Mouse (Mus musculus): Measurements from ENCODE around the gene Tbc1d12.

Tbc1d12 gene

GRCm38 (mm10) chr19:38836438-38837170 lies at the start of gene Tbc1d12:
Tbc1d12 (plus strand) TSS chr19:38836579.
- under 1% methylated on average over 90 of the region's 101 CpGs for WGBS

GRCm38 (mm10) chr19:38787756-38788155 lies 48.6 kb upstream of the Tbc1d12 start:
- WGBS: 59% methylated on average over 6 of the region's 6 CpGs

- whole genome bisulfite sequencing: 45% methylated on average over 7 of the region's 7 CpGs
Observed at GRCm38 (mm10) chr19:38793563-38794045, 42.8 kb upstream of the Tbc1d12 start.

DNA sequence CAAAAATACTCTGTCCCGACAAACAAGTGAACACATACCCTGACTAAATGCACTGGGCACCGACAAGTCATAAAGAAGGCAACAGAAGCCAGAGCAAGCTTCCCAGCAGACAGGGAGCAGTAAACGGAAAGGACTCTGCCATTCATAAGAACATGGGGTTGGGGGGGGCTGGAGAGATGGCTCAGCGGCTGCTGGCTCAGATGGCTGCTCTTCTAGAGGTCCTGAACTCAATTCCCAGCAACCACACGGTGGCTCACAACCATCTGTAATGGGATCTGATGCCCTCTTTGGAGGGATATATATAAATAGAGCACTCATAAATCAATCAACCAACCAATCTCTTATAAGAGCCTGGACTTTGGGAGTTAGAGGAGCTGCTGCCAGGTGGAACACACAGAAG lies 39.8 kb upstream of the Tbc1d12 start:
- WGBS: 86% methylated on average over 5 of the region's 5 CpGs

- 63% methylated on average over 1 of the region's 1 CpGs for WGBS
Observed at GRCm38 (mm10) chr19:38798291-38798690, 38.1 kb upstream of the Tbc1d12 start.

DNA sequence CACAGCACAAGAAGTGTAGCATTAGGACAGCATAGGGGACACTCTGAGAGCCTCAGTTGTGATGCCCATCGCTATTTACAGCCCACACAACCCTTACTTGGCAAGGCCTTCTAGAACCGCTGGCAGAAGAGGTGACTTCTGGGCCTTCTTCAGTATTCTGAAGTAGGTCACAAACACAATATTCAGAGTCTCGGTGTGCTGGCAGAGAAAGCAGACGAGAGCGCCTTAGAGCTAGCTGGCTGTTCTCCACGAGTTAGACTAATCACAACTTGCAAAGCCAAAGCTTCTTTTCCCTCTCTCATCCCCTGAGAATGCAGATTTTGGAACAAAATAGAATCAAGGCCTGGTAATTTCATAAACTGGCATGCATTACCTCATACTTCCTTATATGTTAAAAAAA lies 37.6 kb upstream of the Tbc1d12 start:
- 39% methylated on average over 6 of the region's 6 CpGs for WGBS

GRCm38 (mm10) chr19:38818191-38818590 lies 18.2 kb upstream of the Tbc1d12 start:
- WGBS: 28% methylated on average over 8 of the region's 8 CpGs

GRCm38 (mm10) chr19:38818766-38819426 lies 17.5 kb upstream of the Tbc1d12 start, which contains the start of gene Noc3l:
Noc3l (minus strand) TSS chr19:38819237.
- under 1% methylated on average over 38 of the region's 38 CpGs for WGBS

DNA sequence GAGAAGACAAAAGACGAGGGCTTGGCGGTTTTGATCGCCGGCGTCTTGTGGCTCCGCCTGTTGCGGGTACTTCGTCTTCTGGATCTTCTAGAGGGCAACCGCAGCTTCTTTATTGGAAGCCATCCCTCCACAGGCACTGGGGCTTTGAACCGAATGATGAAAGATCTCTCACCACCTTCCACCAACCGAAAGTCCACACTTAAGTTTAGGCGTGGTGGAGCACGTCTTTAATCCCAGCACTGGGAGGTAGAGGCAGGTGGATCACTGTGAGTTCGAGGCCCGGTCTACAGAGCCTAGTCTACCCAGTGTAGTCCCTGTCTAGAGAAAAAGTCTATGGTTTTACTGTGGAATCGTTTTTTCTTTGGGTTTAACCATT lies 17.0 kb upstream of the Tbc1d12 start:
- WGBS: 10% methylated on average over 16 of the region's 16 CpGs

- 88% methylated on average over 4 of the region's 4 CpGs for WGBS
Observed at GRCm38 (mm10) chr19:38820186-38820804, 16.1 kb upstream of the Tbc1d12 start.

DNA sequence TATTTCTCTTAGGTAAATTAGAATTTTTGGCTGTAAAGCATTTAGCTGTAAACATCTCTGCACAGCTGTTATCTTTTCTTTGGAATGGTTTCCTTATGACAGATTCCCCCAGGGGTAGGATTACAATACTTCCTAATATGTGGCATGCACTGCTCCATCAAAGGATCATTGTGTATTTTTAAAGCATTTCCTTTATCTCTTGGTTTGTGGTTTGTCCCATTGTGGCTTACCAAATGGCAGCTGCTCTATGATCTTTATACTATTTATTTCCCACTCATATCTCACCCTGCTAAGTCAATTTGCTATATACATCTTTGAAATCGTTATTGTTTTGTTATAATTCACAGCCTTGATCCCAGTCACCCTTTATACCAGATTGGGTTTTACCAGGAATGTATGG lies 3.2 kb upstream of the Tbc1d12 start:
- WGBS: 70% methylated on average over 1 of the region's 1 CpGs

DNA sequence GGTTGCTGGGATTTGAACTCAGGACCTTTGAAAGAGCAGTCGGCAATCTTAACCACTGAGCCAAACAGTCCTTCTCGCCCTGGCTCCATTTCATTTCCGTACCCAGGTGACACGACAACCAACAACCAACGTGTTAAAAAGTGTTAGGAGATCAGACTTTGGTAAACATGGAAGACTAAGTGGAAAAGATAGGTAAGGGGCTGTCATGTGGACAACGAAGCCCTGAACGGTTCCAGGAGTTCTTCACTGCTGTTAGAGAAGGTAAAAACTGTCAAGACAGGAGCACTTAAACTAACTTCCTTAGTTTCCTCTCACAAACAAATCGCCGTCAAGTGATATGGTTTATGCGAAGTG lies 318 bp upstream of the Tbc1d12 start:
- 19% methylated on average over 10 of the region's 10 CpGs for WGBS

- under 1% methylated on average over 53 of the region's 54 CpGs for WGBS
Observed at GRCm38 (mm10) chr19:38837171-38837641, 827 bp downstream of the Tbc1d12 start.

DNA sequence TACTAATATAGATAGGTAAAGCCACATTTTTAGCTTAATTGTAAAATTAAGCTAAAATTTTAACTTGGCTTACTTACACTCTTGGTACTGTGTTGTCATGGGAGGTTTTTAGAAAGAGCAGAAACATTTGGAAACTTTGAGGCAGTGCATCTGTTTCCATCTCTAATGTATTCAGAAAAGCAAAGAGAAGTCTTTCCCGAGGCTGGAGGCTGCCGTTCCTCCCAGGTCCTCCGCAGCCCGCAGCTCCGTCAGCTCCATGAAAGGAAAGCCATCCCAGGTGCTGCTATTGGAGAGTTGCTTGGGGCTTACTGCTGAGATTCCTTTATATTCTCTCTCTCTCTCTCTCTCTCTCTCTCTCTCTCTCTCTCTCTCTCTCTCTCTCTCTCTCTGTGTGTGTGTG lies 8.4 kb downstream of the Tbc1d12 start:
- 22% methylated on average over 5 of the region's 5 CpGs for WGBS

- WGBS: 66% methylated on average over 2 of the region's 2 CpGs
Observed at GRCm38 (mm10) chr19:38846373-38846772, 10.0 kb downstream of the Tbc1d12 start.

GRCm38 (mm10) chr19:38858224-38858623 lies 21.8 kb downstream of the Tbc1d12 start:
- 99% methylated on average over 3 of the region's 3 CpGs for WGBS

GRCm38 (mm10) chr19:38862523-38862922 lies 26.1 kb downstream of the Tbc1d12 start:
- 81% methylated on average over 6 of the region's 6 CpGs for WGBS

DNA sequence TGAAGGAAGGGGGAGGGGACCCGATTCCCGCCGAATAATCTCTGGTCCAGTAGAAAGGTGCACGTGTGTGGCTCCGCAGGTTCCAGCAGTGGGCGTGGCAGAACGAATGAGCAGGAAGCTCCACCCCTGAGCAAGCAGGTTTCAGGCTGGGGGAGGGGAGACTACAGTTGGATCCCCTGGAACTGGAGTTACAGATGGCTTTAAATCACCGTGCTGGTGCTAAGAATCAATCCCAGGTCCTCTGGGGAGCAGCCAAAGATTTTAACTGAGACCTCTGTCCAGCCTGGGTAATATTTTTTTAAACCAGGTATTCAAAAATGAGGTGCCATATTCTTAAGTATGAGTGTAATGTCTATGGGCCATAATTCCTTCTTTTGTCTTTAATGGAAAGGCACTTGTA lies 38.4 kb downstream of the Tbc1d12 start:
- WGBS: 79% methylated on average over 4 of the region's 8 CpGs

GRCm38 (mm10) chr19:38901146-38902135 lies 65.1 kb downstream of the Tbc1d12 start:
- WGBS: 57% methylated on average over 12 of the region's 12 CpGs

DNA sequence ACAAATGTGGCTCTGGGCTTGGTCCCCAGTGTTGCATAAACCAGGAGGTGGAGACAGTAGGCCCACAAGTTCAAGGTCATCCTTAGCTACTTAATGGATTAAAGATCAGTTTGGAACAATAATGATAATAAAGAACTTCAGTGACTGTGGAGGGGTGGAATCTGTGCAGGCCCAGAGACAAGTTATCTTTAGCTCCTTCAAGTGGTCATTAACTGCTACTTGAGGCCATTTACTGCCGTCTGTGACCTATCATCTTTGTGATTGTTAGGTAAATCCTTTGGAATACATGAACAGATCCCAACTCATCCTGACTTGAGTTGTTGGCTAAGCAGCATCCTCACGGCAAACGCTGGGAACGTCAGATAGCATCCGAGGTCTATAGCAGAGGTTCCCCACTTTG lies 66.1 kb downstream of the Tbc1d12 start:
- WGBS: 96% methylated on average over 5 of the region's 5 CpGs

DNA sequence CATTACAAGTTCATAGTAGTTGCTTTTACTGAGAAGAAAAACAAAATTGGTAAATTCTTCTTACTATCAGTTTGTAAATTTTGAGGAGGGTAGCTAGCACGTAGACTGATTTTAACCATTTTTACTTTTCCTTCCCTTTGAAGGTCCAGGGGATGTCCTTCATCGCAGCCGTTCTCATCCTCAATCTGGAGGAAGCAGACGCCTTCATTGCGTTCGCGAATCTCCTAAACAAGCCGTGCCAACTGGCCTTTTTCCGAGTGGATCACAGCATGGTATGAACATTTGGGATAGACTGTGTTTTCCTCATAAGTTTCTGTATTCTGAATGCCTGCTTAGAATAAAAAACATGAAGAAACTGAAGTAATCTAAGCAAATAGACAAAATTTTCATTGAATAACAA lies 77.4 kb downstream of the Tbc1d12 start:
- 79% methylated on average over 9 of the region's 9 CpGs for WGBS
